Mouse (Mus musculus): ENCODE data around the gene Mpp2. TPM values are rescaled to one million over a fixed set of nuclear protein-coding genes. Genes with fewer than 3 reads are reported as not detected.
A peak's percentile ranks its signal among the peaks of the same experiment; 100 is the strongest.

Mpp2 gene
- polyA plus RNA-seq, 1 experiment from 2014 or later: 24.1 TPM

DNA sequence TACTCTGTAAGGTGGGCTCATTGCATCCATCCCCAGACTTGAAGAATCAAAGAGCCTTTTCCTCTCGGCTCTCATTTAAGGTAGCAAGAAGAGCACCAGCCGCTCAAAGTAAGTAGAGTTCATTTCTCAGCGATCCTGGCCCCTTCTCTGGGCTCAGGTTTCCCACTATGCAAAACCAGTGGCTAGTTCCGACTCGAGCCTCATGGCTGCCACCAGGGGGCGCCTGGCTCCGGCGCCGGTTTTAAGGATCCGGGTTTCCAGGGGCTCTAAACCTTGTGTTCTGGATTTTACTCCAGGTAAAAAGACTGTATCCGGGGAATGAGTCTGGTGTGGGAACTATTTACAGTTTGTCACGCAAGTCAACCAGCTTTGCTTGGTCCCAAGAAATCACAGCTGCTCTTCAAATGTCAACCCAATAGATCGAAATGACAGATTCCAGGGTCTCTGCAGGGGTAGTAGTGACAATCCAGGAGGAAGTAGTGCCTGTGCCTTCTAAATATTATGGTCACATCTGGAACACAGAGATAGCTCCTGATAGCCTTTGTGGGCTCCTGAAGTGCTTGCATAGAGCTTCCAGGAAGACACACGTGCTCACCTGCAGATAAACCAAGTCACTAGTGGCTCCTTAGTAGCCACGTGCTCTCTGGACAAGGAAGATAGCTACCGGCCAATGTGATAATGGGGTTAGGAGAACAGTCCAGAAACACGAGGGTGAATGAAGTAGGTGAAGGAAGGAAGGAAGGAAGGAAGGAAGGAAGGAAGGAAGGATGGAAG is 14.4 kb upstream of the Mpp2 start:
- no peaks in the 10 kb centered on the region for H3K9me3 ChIP-seq (ENCODE audit: control insufficient read depth, low read length)
- H3K4me2 ChIP-seq (ENCODE audit: low read length): no peak overlapping the region
- WGBS: 19% methylated on average over 17 of the region's 17 CpGs
- peaks cover 37% of the 10 kb centered on the region for H3K27me3 ChIP-seq (replicated peaks; ENCODE audit: control insufficient read depth, insufficient read depth, low read length)
- H3K36me3 ChIP-seq (ENCODE audit: control insufficient read depth, insufficient read depth): no peaks in the 10 kb centered on the region
- no peak overlapping the region for H3K27ac ChIP-seq (ENCODE audit: low read length)
- no peaks in the 10 kb centered on the region for H3K4me1 ChIP-seq (replicated peaks; ENCODE audit: control insufficient read depth, insufficient read depth, low read length)
- H3K4me3 ChIP-seq (replicated peaks; ENCODE audit: low read length): no peak overlapping the region
- ATAC-seq: no peak
- no peak overlapping the region for H3K9ac ChIP-seq (replicated peaks; ENCODE audit: low read depth, low read length)

DNA sequence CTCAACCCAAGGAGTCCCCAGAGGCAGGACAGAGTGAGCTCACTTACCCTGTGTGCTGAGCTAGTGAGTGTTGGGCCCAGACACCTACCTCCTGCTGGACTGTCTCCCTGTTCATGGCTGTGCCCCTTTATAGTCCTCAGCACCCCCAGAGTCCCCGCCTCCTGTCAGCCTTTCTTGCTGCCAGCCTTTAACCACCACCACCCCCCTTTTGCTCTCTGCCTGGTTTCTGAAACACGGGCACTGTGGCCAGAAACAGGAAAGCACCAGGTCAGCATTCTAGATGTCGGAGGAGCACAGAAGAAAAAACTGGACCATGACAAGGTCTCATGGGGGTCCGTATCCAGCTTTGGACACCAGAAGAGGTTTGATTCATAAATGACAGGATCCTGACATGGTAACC is 12.9 kb upstream of the Mpp2 start, which contains the start of gene Ppy:
Gene Ppy (minus strand): TSS at position 101 of the 400 bp plus-strand sequence.
- 73% methylated on average over 4 of the region's 4 CpGs for WGBS
- H3K27me3 ChIP-seq (replicated peaks; ENCODE audit: control insufficient read depth, insufficient read depth, low read length): peaks cover 24% of the 10 kb centered on the region

GRCm38 (mm10) chr11:102096887-102097391 is 8.6 kb upstream of the Mpp2 start:
- H3K36me3 ChIP-seq (ENCODE audit: control insufficient read depth, insufficient read depth): no peaks in the 10 kb centered on the region
- no peak overlapping the region for H3K27ac ChIP-seq (ENCODE audit: low read length)
- H3K4me1 ChIP-seq (replicated peaks; ENCODE audit: control insufficient read depth, insufficient read depth, low read length): peaks cover 8% of the 10 kb centered on the region; the same call in 1 of the 2 replicates
- H3K4me2 ChIP-seq (ENCODE audit: low read length): peak overlapping the region; percentile 53
- H3K9ac ChIP-seq (replicated peaks; ENCODE audit: low read depth, low read length): no peak overlapping the region; the same call in 1 of the 2 replicates
- no peaks in the 10 kb centered on the region for H3K9me3 ChIP-seq (ENCODE audit: control insufficient read depth, low read length)
- no peaks in the 10 kb centered on the region for H3K27me3 ChIP-seq (replicated peaks; ENCODE audit: control insufficient read depth, insufficient read depth, low read length)
- H3K4me3 ChIP-seq (replicated peaks; ENCODE audit: low read length): peak overlapping the region; percentile 32
- peak; percentile 71 for ATAC-seq
- WGBS: 4% methylated on average over 17 of the region's 18 CpGs

More for the DNA sequence above, 12.9 kb upstream of the Mpp2 start, which contains the start of gene Ppy:
- H3K4me3 ChIP-seq (replicated peaks; ENCODE audit: low read length): no peak within 1 kb of the TSS
- H3K4me1 ChIP-seq (replicated peaks; ENCODE audit: control insufficient read depth, insufficient read depth, low read length): peaks cover 8% of the 10 kb centered on the region; the same call in 1 of the 2 replicates
- H3K4me2 ChIP-seq (ENCODE audit: low read length): no peak within 1 kb of the TSS
- no peak within 1 kb of the TSS for H3K9ac ChIP-seq (replicated peaks; ENCODE audit: low read depth, low read length)
- H3K9me3 ChIP-seq (ENCODE audit: control insufficient read depth, low read length): no peaks in the 10 kb centered on the region
- H3K36me3 ChIP-seq (ENCODE audit: control insufficient read depth, insufficient read depth): no peaks in the 10 kb centered on the region
- no peak within 1 kb of the TSS for H3K27ac ChIP-seq (ENCODE audit: low read length)
- no peak for ATAC-seq

GRCm38 (mm10) chr11:102096446-102096845 is 8.1 kb upstream of the Mpp2 start:
- Histone ChIP-seq H3K4me1 (replicated peaks; ENCODE audit: control insufficient read depth, insufficient read depth, low read length) (peaks cover 8% of the 10 kb centered on the region; the same call in 1 of the 2 replicates), H3K27me3 (replicated peaks; ENCODE audit: control insufficient read depth, insufficient read depth, low read length) (no peaks in the 10 kb centered on the region), H3K9ac (replicated peaks; ENCODE audit: low read depth, low read length) (no peak overlapping the region), H3K4me2 (ENCODE audit: low read length) (peak overlapping the region; percentile 53), H3K4me3 (replicated peaks; ENCODE audit: low read length) (no peak overlapping the region), H3K36me3 (ENCODE audit: control insufficient read depth, insufficient read depth) (no peaks in the 10 kb centered on the region), H3K27ac (ENCODE audit: low read length) (no peak overlapping the region), H3K9me3 (ENCODE audit: control insufficient read depth, low read length) (no peaks in the 10 kb centered on the region)
- 79% methylated on average over 5 of the region's 5 CpGs for WGBS
- ATAC-seq: 0 out of 2 replicates have a peak, but pooled peaks have one; percentile 10

GRCm38 (mm10) chr11:102095676-102096075 is 7.4 kb upstream of the Mpp2 start:
- Histone ChIP-seq H3K27me3 (replicated peaks; ENCODE audit: control insufficient read depth, insufficient read depth, low read length) (no peaks in the 10 kb centered on the region), H3K36me3 (ENCODE audit: control insufficient read depth, insufficient read depth) (no peaks in the 10 kb centered on the region), H3K27ac (ENCODE audit: low read length) (no peak overlapping the region), H3K4me2 (ENCODE audit: low read length) (no peak overlapping the region), H3K4me3 (replicated peaks; ENCODE audit: low read length) (no peak overlapping the region), H3K9me3 (ENCODE audit: control insufficient read depth, low read length) (no peaks in the 10 kb centered on the region), H3K4me1 (replicated peaks; ENCODE audit: control insufficient read depth, insufficient read depth, low read length) (peaks cover 8% of the 10 kb centered on the region; the same call in 1 of the 2 replicates), H3K9ac (replicated peaks; ENCODE audit: low read depth, low read length) (no peak overlapping the region)
- no peak for ATAC-seq
- WGBS: 85% methylated on average over 3 of the region's 3 CpGs

DNA sequence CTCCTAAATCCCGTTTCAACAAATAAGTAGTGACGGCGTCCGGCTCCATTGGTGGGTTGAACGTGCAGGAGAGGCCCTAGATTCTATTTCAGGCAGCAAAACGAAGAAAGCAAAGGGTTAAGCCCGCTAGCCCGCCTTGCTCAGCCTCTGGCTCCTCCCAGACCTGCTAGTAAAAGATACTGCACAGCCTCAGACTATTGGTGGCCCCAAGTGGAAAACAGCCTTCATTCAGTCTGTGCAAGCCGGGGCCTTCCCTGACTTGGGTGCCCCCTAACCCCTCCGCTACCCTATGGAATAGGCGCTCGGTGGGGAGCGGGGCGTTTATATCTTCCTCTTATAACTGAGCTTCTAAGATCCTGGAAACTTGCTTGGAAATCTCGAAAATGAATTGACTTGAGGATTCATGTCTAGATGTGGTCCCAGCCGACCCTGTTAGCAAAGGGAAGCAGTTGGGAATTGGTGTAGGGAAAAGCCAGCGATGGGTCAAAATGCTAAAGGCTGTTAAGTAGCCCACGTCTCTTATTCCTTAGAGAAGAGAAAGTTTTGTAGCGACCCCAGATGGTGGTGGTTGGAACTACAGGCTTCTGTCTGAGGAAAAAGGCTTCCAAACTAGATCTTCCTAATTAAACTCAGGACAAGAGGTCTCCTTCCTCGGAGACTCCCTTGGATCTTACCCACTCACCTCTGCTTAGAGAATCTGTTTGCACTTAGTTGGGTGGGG is 933 bp upstream of the Mpp2 start:
- H3K9ac ChIP-seq (replicated peaks; ENCODE audit: low read depth, low read length): peak overlapping the region; percentile 73
- peaks cover 2% of the 10 kb centered on the region; the same call in 1 of the 2 replicates for H3K36me3 ChIP-seq (ENCODE audit: control insufficient read depth, insufficient read depth)
- peak overlapping the region; percentile 58 for H3K4me3 ChIP-seq (replicated peaks; ENCODE audit: low read length)
- peak overlapping the region; percentile 98 for H3K27ac ChIP-seq (ENCODE audit: low read length)
- no peaks in the 10 kb centered on the region for H3K9me3 ChIP-seq (ENCODE audit: control insufficient read depth, low read length)
- peaks cover 25% of the 10 kb centered on the region for H3K4me1 ChIP-seq (replicated peaks; ENCODE audit: control insufficient read depth, insufficient read depth, low read length)
- H3K27me3 ChIP-seq (replicated peaks; ENCODE audit: control insufficient read depth, insufficient read depth, low read length): no peaks in the 10 kb centered on the region
- under 1% methylated on average over 20 of the region's 20 CpGs for WGBS
- H3K4me2 ChIP-seq (ENCODE audit: low read length): peak overlapping the region; percentile 86
- ATAC-seq: peak; percentile 57

DNA sequence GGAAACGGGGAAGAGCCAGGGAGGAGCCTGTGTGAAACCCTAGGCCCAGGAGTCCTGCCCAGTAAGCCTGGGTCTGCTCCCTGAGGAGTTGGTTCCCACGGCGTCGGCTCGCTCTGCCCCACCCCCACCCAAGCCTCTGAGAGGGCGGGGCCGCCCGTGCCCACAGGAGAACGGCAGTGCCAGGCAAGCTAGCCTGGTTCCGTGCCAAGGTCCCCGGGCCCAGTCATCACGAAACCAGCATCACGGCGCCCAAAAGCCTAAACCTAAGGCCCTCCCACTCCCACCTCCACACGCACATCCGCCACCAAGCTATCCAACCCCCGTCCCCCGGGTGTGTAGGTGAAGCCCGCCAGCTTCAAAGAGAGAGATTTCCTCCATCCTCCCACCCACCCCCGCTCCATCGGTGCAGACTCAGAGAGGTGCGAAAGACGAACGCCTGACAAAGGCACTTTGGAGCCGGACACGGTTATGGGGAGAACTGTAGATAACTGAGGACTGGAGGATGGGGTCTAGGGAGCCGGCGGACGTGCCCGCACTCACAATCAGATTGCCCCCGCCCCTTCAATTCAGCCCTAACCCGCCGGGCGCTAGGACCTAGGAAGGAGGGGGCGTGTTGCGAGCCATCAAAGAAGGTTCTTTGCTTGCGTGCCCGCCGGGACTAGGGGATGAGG is 1.1 kb downstream of the Mpp2 start:
- H3K9ac ChIP-seq (replicated peaks; ENCODE audit: low read depth, low read length): peak overlapping the region; percentile 73
- H3K27me3 ChIP-seq (replicated peaks; ENCODE audit: control insufficient read depth, insufficient read depth, low read length): no peaks in the 10 kb centered on the region
- peak overlapping the region; percentile 98 for H3K27ac ChIP-seq (ENCODE audit: low read length)
- H3K4me1 ChIP-seq (replicated peaks; ENCODE audit: control insufficient read depth, insufficient read depth, low read length): peaks cover 35% of the 10 kb centered on the region
- peak overlapping the region; percentile 86 for H3K4me2 ChIP-seq (ENCODE audit: low read length)
- WGBS: 0% methylated on average over 37 of the region's 39 CpGs
- peak overlapping the region; percentile 58 for H3K4me3 ChIP-seq (replicated peaks; ENCODE audit: low read length)
- H3K36me3 ChIP-seq (ENCODE audit: control insufficient read depth, insufficient read depth): peaks cover 2% of the 10 kb centered on the region; the same call in 1 of the 2 replicates
- H3K9me3 ChIP-seq (ENCODE audit: control insufficient read depth, low read length): no peaks in the 10 kb centered on the region
- peak; percentile 83 for ATAC-seq

GRCm38 (mm10) chr11:102086331-102086730 is 2.0 kb downstream of the Mpp2 start:
- WGBS: 8% methylated on average over 3 of the region's 3 CpGs
- Histone ChIP-seq H3K36me3 (ENCODE audit: control insufficient read depth, insufficient read depth) (peaks cover 2% of the 10 kb centered on the region; the same call in 1 of the 2 replicates), H3K27me3 (replicated peaks; ENCODE audit: control insufficient read depth, insufficient read depth, low read length) (no peaks in the 10 kb centered on the region), H3K9me3 (ENCODE audit: control insufficient read depth, low read length) (no peaks in the 10 kb centered on the region), H3K4me3 (replicated peaks; ENCODE audit: low read length) (peak overlapping the region; percentile 58), H3K4me1 (replicated peaks; ENCODE audit: control insufficient read depth, insufficient read depth, low read length) (peaks cover 44% of the 10 kb centered on the region), H3K4me2 (ENCODE audit: low read length) (peak overlapping the region; percentile 86), H3K27ac (ENCODE audit: low read length) (peak overlapping the region; percentile 98), H3K9ac (replicated peaks; ENCODE audit: low read depth, low read length) (peak overlapping the region; percentile 73)
- no peak for ATAC-seq
